Mouse (Mus musculus) naive thymus-derived CD4-positive, alpha-beta T cell, adult 2 months (primary cell): ENCODE results near the gene Ncl.
A peak's percentile ranks its signal among the peaks of the same experiment; 100 is the strongest.

ENCODE experiments used
- DNase-seq: peaks from one replicate; pipeline ENCODE4 v3.0.0-alpha.2; 2011; ENCODE audit warnings: low read depth

Ncl gene

GRCm38 (mm10) chr1:86312269-86312668, 46.9 kb downstream of the Ncl start:
- DNase-seq, result no peak

- DNase-seq, result no peak
Measured at GRCm38 (mm10) chr1:86311467-86312005, 47.7 kb downstream of the Ncl start.

GRCm38 (mm10) chr1:86310536-86311310, 48.5 kb downstream of the Ncl start:
- no peak for DNase-seq

GRCm38 (mm10) chr1:86309270-86309833, 49.8 kb downstream of the Ncl start:
- no peak for DNase-seq

DNA sequence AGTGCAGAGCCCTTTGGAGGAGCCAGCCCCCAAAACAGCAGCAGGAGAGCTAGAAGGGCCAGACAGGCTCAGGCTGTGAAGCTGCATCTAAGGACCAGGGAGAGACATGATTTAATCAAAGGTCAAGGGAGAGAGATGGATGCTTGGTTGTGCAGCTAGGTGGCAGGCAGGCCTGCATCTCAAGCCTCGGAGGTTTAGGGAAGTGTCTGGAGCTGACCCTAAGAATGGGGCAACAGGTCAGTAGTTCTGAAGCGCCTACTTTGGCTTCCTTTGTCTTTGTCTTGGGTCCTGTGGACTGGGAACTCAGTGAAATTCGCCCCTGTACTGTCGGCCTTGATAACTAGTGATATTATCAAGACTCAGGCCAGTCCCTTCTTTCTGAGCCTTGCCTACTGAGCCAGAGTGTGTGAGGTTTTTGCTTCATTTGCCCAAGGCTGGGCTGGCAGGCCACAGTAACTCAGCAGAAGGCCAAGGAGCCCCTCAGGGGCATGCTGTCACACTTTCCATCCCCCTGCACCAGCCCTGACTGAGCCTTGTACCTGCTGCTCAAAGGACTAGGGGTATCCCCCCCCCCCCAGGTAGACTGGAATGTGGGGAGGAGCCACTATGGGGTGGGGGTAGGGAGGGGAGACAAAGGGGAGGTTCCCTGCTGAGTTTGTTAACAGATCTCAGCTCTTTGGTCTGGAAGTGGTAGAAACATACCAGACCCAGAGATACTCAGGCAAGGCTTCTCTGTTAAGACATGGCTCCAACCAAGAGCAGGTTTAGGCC, 51.1 kb downstream of the Ncl start:
- no peak for DNase-seq

GRCm38 (mm10) chr1:86307177-86307762, 51.9 kb downstream of the Ncl start:
- no peak for DNase-seq

- no peak for DNase-seq
Measured at GRCm38 (mm10) chr1:86306686-86307085, 52.5 kb downstream of the Ncl start.

DNA sequence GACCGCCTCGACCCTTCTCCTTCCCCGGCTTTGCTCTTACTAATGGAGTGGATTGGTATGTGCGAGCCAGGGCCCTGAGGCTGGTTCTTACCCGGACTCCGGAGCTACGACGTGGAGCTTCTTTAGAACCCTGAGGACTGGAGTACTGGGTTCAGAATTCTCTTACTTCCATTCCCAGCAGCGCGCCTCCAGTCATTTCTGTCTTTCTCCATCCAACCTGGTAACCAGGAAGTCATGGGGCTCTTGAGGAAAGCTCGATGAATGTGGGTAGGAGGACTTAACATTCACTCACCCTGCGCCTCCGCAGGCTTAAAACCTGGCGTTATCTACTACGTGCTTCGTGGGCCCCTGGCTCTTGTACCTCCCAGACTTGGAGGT, 55.3 kb downstream of the Ncl start:
- DNase-seq, result no peak

DNA sequence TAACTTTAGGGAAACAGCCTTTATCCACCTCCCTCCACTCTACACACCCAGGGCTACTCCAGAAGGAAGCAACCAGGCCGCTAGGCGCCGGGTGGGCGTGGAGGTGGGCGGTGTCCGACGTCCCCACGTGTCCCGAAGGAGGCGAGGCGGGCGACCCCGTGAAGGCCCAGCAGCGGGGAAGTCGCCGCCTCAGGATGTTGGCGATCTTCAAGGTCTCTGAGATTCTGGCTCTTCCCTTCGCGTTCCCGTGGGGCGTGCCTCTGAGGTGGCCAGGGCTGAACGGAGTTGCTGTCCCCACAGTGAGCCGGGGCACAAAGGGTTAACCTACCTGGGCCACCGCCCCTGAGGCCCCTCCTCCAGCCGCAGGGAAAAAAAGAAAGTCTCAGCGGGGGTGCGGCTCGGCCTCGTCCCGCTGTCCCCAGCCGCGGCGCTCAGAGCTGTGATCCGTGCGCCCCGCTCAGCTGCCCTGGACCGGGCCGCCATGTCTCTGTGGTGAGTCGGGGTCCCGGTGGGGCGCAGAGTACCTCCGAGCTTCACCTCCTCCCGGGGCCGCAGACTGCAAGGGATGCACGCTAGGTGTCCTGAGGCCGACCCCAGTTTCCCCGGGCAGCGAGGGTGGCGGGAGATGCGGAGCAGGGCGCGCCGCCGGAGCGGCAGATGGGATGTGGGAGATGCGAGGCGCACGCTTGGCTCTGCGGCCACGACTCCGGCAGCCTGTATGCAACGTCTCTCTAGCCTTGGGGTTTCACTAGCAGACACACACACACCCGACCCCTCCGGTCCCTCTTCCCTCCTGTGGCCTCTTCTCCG, 55.9 kb downstream of the Ncl start:
- DNase-seq, result no peak

DNA sequence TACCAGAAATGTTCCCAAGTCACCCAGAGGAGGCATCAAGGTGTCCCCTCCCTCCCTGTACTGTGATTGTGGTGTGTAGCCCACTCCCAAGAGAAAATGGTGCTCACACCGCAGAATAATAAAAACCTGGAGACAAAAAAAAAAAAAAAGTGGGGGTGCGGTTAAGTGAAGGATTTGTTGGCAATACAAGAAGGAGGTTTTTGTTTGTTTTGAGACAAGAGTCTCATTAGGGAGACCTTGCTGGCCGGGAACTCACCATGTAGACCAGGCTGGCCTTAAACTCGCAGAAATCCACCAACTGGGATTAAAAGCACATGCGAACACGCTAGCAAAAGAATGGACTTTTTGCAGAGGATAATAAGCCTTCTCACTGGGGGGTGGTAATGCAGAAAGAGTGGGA, 56.7 kb downstream of the Ncl start, which contains the start of gene B3gnt7:
TSS of gene B3gnt7 (plus strand) at position 301 of the 400 bp plus-strand sequence.
- no peak for DNase-seq

- peak; percentile 19 for DNase-seq
Measured at GRCm38 (mm10) chr1:86301221-86302091, 57.7 kb downstream of the Ncl start.

DNA sequence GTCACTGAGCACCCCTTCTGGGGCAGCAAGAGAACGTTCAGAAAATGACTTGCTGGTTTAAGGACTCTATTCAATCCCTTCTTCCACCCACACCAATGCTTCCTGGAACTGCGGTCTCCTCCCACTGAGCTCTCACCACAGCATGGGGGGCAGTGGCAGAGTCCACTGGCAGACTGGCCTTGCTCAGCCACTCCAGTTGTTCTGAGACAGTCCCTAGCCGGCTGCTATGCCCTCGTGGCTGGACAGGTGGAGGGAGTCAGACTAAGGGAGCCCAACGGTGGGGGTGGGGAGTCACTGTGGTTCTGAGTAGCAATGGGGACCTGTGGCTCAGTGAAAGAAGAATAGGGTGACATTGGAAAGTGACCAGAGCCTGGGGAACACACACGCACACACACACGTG, 58.5 kb downstream of the Ncl start:
- DNase-seq, result no peak

DNA sequence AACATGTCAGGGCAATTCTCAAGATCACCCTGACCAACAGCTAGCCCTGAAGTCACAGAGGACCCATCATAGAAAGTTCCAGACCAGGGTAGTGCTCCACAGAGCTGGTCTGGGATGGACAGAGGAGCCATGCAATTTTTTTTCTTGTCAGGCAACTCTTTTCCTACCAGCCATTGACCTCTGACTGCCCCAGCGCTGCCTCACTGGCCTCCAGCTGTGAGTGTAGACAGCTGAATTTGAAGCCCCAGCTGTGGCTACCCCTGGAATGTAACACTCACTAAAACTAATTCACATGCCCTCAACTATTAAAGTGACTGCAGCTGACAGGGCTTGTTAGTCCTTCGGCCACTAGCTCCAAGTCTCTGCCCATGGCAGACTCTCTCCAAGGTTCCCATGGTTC, 59.1 kb downstream of the Ncl start:
- no peak for DNase-seq
